Mouse (Mus musculus) lung, postnatal 0 days (tissue): ENCODE measurements around the gene Frs3.

Experiments used
- CTCF ChIP-seq: IDR thresholded peaks from 2 replicates; pipeline ENCODE4 v1.5.1; 2016; ENCODE audit warnings: antibody characterized with exemption, mild to moderate bottlenecking
- EP300 ChIP-seq: IDR thresholded peaks from 2 replicates; pipeline ENCODE4 v1.6.1; 2016; ENCODE audit warnings: antibody characterized with exemption, mild to moderate bottlenecking, control low read depth

DNA sequence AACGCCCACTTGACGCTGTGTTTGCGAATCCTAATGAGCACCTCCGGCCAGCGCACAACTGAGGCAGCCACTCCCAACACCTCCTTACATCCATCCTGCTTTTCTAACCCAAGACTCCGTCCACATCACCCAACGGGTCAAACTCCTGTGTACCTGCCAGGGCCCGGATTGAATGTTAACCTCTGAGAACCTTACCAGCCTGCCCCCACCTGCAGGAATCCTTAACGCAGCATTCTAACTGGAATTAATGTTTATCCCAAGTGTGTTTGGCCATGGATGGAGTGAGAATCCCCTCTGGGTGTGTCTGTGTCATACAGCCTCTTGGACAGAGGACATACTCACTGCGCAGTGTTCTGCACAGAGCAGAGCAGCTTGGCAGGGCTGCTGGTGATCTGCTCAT, 9.3 kb downstream of the Frs3 start:
- TF ChIP-seq CTCF (no peak), EP300 (no peak)
